Mouse (Mus musculus): ENCODE measurements around the gene Piwil4.

DNA sequence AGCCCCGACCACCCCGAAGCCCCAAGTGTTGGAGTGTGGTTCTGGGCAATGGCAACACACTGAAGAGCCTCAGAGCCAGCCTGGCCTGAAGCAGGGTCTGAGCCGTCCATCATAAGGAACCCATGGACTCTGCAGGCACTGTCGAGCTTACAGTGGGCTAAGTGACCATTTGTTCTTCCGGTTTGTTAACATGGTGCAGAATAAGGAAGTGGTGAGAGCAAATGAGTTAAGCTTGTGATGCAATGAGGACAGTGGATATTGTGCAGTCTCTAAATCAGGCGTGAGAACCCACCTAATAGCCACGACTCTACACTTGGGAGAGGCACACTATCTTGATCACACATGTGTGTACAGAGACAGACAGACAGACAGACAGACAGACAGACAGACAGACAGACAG lies 18.1 kb upstream of the Piwil4 start:
- TF ChIP-seq CTCF (IDR thresholded peaks at IDR 0.05) (no peak), EP300 (IDR thresholded peaks at IDR 0.05) (no peak)
